Mouse (Mus musculus) MEL (cell line): Measurements from ENCODE around the gene Gnai1.

ENCODE experiments used
- CHD2 ChIP-seq: IDR thresholded peaks from 2 replicates; pipeline ENCODE4 v1.6.1; 2011; ENCODE audit warnings: low read length, improper control_type of control experiment
- CTCF ChIP-seq, 3 experiments: IDR thresholded peaks in 2 of 3; conservative IDR thresholded peaks in 1 of 3; 2 replicates each; pipeline ENCODE4 v1.5.1; 2011 to 2012; ENCODE audit warnings: low read length in 3 of 3, low read depth in 2 of 3, mild to moderate bottlenecking in 2 of 3, improper control_type of control experiment in 1 of 3, inconsistent platforms in 1 of 3, mixed read lengths in 1 of 3, moderate library complexity in 1 of 3; ENCODE audit not compliant: control insufficient read depth in 1 of 3, insufficient read depth in 1 of 3, poor library complexity in 1 of 3, severe bottlenecking in 1 of 3
- E2F4 ChIP-seq: IDR thresholded peaks from 2 replicates; pipeline ENCODE4 v1.6.1; 2011; ENCODE audit warnings: low read depth, low read length, improper control_type of control experiment, borderline replicate concordance
- EP300 ChIP-seq, 2 experiments: IDR thresholded peaks; 2 replicates each; pipeline ENCODE4 v1.6.1; 2011; ENCODE audit warnings: improper control_type of control experiment in 2 of 2, low read length in 2 of 2, low read depth in 1 of 2, mild to moderate bottlenecking in 1 of 2
- MAFK ChIP-seq: IDR thresholded peaks from 2 replicates; pipeline ENCODE4 v1.6.1; 2011; ENCODE audit warnings: low read depth, mild to moderate bottlenecking, low read length, improper control_type of control experiment, borderline replicate concordance
- MAZ ChIP-seq: IDR thresholded peaks from 2 replicates; pipeline ENCODE4 v1.6.1; 2012; ENCODE audit warnings: low read depth, mild to moderate bottlenecking, inconsistent platforms, low read length, improper control_type of control experiment
- POLR2A ChIP-seq, 2 experiments: IDR thresholded peaks; 2 replicates each; pipeline ENCODE4 v1.6.1; 2011 to 2012; ENCODE audit warnings: low read length in 2 of 2, mild to moderate bottlenecking in 2 of 2, control low read depth in 1 of 2, improper control_type of control experiment in 1 of 2, low read depth in 1 of 2, moderate library complexity in 1 of 2; ENCODE audit not compliant: control insufficient read depth in 1 of 2, insufficient read depth in 1 of 2, poor library complexity in 1 of 2
- POLR2AphosphoS5 ChIP-seq: IDR thresholded peaks from 2 replicates; pipeline ENCODE4 v1.6.1; 2012; ENCODE audit warnings: low read depth, borderline replicate concordance, mild to moderate bottlenecking, inconsistent platforms, low read length, moderate library complexity, mixed read lengths
- UBTF ChIP-seq: IDR thresholded peaks from 2 replicates; pipeline ENCODE4 v1.6.1; 2012; ENCODE audit warnings: low read depth, mild to moderate bottlenecking, inconsistent platforms, low read length, improper control_type of control experiment, moderate library complexity, borderline replicate concordance; ENCODE audit not compliant: insufficient read depth
- USF2 ChIP-seq, 2 experiments: IDR thresholded peaks; 2 replicates each; pipeline ENCODE4 v1.6.1; 2011 to 2012; ENCODE audit warnings: improper control_type of control experiment in 2 of 2, low read length in 2 of 2, borderline replicate concordance in 1 of 2, inconsistent platforms in 1 of 2, low read depth in 1 of 2, mild to moderate bottlenecking in 1 of 2; ENCODE audit not compliant: insufficient read depth in 1 of 2
- ZKSCAN1 ChIP-seq: IDR thresholded peaks from 2 replicates; pipeline ENCODE4 v1.6.1; 2012; ENCODE audit warnings: low read depth, mild to moderate bottlenecking, inconsistent platforms, low read length, improper control_type of control experiment, moderate library complexity

DNA sequence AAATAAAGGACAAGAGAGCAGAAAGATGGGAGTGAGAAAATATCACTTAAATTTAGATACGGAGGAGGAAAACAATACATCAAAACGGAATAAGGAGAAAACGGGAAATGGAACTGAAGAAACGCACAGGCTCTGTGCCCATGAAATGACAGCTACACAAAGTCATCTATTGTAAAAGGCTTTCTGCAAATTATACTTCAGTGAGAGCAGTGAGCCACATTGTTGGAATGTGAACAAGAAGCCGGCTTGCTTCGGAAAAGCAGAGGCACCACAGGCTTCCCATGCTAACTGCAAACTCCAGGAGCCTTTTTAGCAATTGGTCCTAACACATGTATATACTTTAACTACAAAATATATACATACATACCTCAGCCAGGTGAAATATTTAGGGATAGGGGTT, 34.0 kb downstream of the Gnai1 start:
- TF ChIP-seq EP300 (IDR thresholded peaks at IDR 0.05; ENCODE audit: low read depth in 1 of 2, low read length in 2 of 2) (no peak), ZKSCAN1 (no peak), E2F4 (no peak), POLR2AphosphoS5 (no peak), CTCF (IDR thresholded peaks at IDR 0.05 in 2 of 3, conservative IDR thresholded peaks at IDR 0.05 in 1 of 3; ENCODE audit: control insufficient read depth in 1 of 3, insufficient read depth in 1 of 3, low read depth in 2 of 3, low read length in 3 of 3, poor library complexity in 1 of 3, severe bottlenecking in 1 of 3) (no peak), MAFK (no peak), MAZ (no peak), CHD2 (no peak), UBTF (no peak), POLR2A (IDR thresholded peaks at IDR 0.05; ENCODE audit: control insufficient read depth in 1 of 2, insufficient read depth in 1 of 2, low read depth in 1 of 2, low read length in 2 of 2, poor library complexity in 1 of 2) (no peak), USF2 (IDR thresholded peaks at IDR 0.05; ENCODE audit: borderline replicate concordance in 1 of 2, insufficient read depth in 1 of 2, low read depth in 1 of 2, low read length in 2 of 2) (no peak)
